Mouse (Mus musculus) kidney, postnatal 10 days (tissue): ENCODE results near the gene Atxn7l3.

Source experiments
- DNase-seq: peaks from one replicate; pipeline ENCODE4 v3.0.0; 2021; ENCODE audit warnings: mixed read lengths

The Atxn7l3 gene

DNA sequence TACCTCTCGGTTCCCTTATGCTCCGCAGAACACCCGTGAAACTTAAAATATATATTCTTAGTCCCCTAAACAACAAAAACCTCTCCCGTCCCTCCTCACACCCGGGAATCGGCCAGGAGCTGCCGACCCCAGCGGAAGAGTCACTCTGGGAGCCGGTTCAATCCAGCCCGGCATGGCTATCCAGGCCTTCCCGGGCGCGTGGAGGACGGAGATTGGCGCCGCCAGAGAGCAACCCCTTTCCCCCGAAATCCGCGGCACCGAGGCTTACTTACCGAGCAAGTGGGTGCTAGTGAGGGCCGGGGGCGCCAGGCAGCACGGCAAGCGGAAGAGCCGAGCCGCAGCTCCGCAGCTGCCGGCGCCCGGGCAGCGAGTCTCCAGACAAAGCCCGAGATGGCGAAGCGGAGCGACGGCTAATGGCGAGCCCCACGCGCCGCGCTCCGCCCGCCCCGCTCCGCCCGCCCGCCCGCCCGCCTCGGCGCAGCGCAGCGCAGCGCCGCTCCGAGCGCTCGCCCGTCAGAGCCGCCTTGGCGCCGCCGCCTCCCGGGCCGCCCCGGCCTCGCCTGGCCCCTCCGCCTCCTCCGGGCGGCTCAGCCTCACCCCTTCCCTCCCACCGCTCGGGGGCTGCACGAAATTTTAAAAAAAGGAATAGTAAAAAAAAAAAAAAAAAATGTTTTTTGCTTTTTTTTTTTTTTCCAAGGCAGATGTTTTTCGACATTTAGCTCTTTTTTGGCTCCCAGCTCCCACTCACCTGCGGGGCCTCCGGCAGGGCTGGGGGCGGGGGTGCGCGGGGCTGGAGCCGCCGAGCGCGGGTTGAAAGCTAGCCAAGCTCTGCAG lies 22.4 kb upstream of the Atxn7l3 start:
- DNase-seq, result peak; percentile 76

DNA sequence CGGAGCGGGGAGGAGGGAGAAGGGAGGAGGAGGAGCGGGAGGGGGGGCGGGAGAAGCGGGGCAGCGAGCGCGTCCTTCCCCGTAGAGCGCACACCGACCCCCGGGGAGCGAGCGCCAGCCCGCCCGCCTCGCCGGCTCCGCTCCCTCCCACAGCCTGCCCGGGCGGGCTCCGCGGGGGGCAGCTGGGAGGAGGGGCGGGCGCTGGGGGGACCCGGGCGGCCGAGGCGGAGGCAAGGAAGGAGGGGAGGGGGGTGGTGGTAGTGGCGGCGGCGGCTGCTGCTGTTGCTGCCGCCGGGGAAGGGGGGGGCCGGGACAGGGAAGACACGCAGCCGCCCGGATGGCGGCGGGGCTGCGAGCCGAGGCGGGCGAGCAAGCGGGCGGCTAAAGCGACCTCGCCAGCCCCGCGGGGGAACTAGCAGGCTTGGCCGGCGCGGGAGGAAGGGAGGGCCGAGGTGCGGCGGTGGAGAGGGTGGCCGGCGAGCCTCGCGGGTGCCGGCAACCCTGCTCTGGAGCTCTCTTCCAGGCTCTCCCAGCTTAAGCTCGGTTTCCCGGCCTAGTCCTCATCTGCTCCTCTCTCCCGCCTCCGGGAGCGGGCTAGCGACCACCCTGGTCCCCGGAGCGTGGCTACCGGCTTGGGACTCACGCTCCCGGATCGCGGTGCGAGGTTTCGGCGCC lies 21.6 kb upstream of the Atxn7l3 start:
- peak; percentile 91 for DNase-seq

DNA sequence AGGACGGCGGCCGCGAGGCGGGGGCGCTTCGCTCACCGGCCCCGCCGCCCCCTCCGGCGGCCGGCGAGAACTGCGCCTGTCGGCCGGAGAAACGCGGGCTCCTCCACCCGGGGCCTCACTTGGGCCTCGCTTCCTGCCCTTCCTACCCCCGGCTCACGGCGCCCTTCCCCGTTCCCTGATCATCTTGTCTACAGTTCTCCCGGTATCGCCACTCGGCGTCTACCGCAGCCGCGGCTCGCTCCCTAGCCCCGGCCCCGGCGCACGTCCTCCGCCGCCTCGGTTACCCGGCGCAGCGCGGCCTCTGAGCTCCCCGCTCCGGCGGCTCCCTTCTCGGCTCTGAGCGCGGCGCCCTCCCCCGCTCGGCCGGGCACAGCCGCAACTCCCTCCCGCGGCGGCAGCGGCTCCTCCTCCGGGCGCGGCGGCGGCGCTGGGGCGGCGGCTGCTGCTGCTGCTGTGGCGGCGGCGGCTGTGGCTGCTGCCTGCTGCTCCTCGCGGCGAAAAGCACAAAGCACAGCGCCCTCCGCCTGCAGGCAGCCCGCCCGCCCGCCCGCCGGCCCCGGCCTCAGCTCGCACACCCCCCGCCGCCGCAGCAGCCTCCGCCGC lies 21.0 kb upstream of the Atxn7l3 start:
- DNase-seq, result peak; percentile 74

DNA sequence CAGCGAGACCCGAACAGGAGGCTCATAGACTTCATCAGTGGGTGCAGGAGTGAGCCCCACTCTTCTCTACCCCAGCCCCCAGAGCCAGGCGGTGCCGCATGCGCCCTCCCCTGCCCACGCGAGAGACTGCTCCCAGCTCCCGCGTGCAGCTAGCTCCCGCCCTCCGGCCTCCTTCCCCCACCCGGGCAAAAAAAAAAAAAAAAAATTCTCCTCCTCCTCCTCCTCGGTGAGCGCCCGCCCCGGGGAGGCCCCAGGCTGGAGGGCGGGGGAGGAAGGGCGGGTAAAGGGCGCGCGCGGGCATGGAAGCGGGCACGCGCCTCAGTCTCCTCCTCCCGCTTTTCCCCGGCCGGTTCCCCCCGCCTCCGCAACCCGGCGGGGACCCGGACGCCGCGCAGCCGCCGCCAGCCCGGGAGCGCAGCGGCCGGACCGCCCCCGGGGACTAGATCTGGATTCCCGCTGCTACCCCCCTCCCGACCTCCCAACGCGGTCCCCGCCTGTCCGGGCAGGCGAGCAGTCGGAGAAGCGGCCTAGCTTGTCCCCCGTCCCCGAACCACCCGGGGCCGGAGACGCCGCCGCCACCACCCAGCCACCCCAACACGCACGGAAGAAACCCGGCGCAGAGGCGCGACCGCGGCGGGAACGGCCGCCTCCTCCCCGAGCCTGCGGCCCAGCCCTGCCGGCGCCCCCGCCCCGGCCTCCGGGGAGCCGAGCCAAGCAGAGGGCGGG lies 20.3 kb upstream of the Atxn7l3 start:
- peak; percentile 95 for DNase-seq

DNA sequence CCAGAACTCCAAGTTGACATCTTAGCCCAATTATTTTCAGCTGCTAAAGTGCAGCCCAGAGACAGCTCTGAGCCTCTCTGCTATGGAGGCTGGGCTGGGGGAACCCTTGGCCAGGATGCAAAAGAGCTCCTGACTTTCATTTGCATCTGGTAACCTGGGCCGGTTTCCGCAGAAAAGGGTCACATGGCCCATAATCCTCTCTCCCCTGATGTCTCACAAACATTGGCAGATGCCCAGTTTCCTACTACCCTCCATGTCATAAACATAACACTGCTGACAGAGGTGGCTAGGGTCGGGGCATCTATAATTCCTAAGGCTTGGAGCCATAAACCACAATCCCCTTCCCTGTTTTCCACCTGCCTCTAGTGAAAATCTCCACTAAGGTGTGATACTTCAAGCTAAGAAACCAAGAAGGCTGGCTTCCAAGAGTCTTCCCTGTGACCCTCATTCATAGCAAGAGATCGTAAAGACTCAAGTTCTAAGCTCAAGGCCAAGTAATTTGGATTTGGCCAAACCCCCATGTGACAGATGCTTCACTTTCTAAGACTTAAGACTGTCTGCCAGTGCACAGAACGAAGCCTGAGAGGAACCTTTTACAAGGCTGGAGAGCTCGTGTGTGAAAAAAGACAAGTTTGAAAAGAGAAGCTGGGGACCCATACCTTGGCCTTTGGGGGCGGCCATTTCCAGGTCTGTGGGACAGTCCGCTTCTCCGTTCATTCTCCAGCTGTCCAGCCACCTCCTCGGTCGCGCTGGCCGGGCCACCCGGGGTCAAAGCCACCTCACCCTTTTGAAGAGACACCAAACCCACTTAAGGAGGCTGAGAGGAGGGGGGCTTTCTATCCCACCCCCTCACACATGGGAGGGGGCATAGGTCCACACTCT lies 19.5 kb upstream of the Atxn7l3 start:
- no peak for DNase-seq

DNA sequence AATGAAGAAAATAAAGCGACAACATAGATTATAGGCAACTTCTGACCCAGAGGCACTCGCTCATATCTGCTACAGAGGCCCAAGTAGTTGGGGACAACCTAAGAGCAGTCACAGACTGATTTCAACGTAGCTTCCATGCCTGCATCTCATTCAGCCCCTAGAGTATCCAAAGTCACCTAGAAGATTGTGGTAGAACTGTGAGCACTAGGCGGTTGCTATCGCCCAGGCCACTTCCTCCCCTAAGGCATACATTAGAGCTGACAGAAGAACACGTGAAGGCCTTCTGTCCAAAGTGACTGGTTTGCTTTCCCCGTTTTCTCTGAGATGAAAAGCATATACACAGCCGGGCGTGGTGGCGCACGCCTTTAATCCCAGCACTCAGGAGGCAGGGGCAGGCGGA lies 17.9 kb upstream of the Atxn7l3 start:
- DNase-seq, result no peak

DNA sequence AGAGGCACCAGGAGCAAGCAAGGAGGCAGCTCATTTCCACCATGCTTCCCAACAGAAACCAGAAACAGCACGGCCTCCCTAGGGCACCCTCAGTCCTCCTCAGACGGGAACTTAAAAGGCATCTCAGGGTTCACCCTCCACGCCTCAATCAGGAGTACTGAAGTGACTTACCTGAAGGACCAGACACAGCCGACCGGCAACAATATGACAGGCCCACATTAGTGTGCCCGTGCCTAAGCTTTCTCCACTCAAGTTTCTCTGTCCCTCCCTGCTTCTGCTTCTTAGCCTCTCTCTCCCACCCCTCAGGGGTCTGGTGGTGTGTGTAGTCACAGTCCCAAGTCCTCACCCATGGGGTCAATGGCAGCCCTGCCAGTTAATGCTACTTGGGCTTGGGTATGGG lies 16.2 kb upstream of the Atxn7l3 start:
- no peak for DNase-seq

GRCm38 (mm10) chr11:102311966-102312365 lies 15.5 kb upstream of the Atxn7l3 start:
- DNase-seq, result no peak

GRCm38 (mm10) chr11:102310768-102311695 lies 14.6 kb upstream of the Atxn7l3 start:
- DNase-seq, result peak; percentile 40

- DNase-seq, result no peak
Measured at GRCm38 (mm10) chr11:102309821-102310617, 13.6 kb upstream of the Atxn7l3 start.

- DNase-seq, result peak; percentile 98
Measured at GRCm38 (mm10) chr11:102308979-102309378, 12.5 kb upstream of the Atxn7l3 start.

DNA sequence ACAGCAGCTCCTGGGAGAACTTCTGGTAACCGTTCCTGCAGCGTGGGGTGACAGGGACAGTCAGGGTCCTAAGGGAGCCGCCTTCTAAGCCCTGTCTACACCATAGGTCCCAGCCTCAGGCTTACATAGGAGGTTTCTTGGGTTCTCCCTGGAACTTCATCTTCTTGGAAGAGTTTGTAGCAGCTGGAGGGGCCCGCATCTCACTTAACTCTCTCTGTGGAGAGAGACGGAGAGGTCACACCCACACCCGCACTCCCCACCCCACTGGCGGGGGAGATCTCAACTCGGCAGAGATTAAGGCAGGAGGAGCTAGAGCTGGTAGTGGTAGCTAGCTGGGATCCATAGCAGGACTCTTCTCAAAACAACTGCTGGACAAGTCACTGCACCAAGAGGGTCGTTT lies 11.7 kb upstream of the Atxn7l3 start:
- no peak for DNase-seq

GRCm38 (mm10) chr11:102305359-102305758 lies 8.9 kb upstream of the Atxn7l3 start:
- no peak for DNase-seq

GRCm38 (mm10) chr11:102304141-102304540 lies 7.7 kb upstream of the Atxn7l3 start:
- no peak for DNase-seq

DNA sequence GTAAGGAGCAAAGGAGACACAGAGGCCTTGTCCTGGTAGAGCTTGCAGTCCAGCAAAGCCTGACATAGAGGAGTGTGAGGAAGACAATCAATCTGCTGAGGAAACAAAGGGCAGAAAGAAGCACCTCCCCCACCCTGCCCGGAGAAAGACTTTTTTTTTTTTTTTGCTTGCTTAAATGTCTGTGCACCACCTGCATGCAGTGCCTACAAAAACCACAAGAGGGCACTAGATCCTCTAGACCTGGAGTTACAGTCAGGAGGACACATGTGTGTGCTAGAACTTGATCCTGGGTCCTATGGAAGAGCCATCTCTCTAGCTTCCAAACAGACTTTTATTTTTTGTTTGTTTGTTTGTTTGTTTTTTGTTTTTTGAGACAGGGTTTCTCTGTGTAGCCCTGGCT lies 3.4 kb upstream of the Atxn7l3 start:
- DNase-seq, result peak; percentile 78

DNA sequence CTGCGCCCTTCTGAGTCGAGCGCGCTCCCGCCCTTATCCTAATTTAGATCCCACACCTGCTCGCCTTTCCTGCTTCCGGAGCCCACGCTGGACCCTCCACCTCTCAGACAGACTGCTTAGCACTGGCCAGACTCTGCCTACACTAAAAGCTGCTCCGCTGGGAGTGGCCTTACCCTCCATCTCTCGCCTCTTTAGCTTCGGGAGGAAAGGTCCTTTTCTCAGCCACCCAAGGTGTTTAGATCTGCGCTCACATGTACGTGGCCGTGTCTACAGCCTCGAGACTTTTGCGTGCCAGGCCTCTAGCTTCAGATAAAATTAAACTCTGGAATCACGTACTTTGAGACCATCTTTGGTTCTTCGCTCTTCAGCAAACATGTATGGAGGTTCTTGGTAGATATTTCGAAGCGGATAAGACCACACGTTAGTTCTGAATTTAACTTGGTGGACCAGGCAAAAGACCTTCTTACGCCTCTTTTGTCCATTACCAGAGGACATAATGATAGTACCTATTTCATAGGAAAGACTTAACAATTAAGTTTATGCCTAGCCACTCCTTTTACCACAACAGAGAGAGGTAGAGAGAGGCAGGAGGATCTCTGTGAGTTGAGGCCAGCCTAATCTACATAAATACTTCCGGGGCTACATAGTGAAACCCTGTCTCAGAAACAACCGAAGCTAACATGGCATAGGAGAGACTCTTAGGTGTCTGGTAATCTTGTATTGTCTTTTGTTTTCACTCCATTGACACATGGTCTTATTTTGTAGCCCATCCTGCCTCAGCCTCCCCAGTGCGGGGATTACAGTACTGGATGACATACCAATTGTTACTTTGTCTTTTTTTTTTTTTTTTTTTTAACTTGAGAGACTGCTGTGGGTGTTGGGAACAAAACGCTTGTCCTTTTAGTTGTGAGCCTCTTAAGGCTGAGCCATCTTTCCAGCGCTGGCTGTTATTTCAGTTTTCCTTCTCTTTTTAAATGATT lies 1.4 kb upstream of the Atxn7l3 start:
- no peak for DNase-seq

DNA sequence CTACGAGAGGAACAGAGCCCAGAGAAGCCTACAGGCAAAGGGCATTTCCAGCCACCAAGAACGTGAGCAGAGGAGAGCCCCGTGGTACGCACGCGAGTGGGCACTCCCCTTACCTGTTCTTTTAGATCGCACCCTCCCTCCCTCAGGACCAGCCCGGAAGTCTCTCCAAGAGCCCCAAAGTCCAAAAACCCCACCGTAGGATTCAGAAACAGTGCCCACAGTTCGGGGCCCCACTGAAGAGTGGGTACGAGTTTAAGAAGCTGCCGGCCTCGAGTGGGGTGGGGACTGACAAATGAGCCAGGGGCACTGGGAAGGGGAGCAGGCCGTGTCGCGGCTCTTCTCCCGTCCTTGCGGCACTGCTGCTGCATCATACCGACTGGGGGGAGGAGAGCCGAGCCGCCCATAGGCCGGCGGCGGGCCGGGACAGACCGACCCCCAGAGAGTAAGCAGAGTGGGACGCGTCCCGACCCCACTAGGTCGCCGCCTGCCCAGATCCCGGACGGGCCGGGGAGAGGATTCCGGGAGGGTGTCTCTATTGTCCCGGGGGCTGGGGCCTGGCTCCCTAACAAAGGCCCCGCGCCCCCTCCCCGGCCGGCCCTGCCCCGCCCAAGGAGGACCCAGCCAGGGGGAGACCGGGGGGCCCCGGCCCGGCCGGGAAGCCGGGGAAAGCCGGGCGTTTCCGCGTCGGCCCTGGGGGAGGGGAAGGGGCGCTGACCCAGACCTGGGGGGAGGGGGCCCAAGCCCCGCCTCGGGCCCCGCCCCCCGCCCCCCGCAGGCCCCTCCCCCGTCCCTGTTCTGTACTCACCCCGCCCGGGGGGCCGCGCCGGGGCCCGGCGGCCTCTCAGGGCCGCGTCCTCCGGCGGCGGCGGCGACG lies 596 bp downstream of the Atxn7l3 start:
- peak; percentile 85 for DNase-seq
